Mouse (Mus musculus) heart, adult 11 months (tissue): ENCODE measurements at regions not wholly inside any gene's neighbourhood (a gene's known extent, or its start where the extent isn't known, plus 50 kb on each side); places are given as distances from the start of the nearest gene placed in this dataset.
"Not testable (repeated sequence)": the region's sequence is repeated elsewhere in the genome, so short reads cannot be mapped to it uniquely, and the experiment has no call there.

Source experiments
- DNase-seq: peaks from one replicate; pipeline ENCODE4 v3.0.0; 2022

DNA sequence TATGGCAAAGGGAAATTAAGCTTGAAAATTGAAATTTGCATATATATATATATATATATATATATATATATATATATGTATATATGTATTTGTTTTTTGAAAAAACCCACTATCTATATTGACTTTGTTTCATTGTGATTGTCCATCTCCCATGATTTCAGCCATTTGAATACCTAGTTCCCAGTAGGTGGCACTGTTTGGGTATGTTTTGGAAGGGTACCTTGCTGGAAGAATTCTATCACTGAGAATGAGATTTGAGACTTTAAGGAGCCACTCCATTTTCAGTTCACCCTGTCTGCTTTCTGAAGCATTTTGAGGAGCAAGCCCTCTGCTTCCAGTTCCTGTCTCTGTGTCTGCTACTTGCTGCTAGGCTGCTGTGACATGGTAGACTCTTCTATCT lies 72.8 kb upstream of the Ugt8a start:
- DNase-seq = no peak

DNA sequence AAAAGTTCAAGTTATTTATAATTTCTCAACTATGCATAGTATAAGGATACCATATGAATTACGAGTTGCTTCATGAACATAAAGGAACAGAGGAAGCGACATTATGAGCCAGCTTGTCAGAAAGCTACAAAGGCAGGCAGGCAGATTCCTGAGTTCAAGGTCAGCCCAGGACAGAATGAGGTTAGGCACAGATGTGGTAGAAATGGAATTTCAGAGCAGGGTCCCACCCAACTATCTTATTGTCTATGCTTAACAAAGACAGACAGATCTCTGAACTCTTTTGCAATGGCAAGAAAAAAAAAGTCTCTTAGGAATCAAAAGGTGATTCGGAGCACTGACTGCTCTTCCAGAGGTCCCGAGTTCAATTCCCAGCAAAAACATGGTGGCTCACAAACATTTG lies 77.7 kb upstream of the Ugt8a start:
- DNase-seq = no peak

- DNase-seq = no peak
Observed at GRCm38 (mm10) chr3:126044327-126044726, 105.9 kb upstream of the Ugt8a start.

GRCm38 (mm10) chr3:126044861-126045260 lies 106.4 kb upstream of the Ugt8a start:
- no peak for DNase-seq

- no peak for DNase-seq
Observed at GRCm38 (mm10) chr3:126045992-126046786, 107.8 kb upstream of the Ugt8a start.

DNA sequence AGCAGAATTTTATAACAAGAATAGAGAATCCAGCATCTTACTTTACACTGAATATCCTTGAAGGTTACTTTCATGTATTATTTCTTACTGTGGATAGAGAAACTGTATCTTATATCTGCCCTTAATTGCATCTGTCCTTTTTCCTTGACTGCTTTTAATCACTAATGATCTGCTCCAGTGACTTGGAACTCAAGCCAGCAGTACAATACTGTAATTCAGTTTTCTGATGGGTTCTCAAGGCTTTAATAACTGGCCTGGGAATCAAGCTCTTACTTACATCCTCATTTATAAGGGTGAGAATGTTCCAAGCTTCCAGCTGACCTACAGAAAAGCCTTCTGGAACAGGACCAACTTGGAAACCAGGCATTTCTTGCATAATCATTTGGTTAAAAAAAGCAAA lies 120.2 kb upstream of the Ugt8a start:
- DNase-seq = no peak

DNA sequence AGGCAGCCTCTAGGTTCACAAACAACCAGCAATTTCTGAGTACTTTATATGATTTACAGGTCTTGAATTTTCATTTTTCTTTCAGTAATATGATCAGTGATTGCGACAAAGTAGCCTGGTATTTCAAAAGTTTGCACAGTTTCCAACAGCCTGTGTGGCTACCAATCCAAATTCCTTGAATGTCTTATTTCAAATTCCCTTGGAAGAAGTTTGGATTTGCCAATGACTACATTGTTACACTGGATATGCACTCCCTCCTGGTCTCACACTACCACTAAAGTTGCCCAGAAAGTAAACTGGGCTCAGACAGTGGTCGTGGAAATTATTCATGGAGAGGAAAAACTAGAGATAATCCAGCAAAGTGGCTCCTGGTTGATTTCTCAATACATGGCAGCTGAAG lies 166.7 kb upstream of the Ugt8a start:
- no peak for DNase-seq

- no peak for DNase-seq
Observed at GRCm38 (mm10) chr3:126109371-126109770, 171.0 kb upstream of the Ugt8a start.

GRCm38 (mm10) chr3:126117849-126118248 lies 179.4 kb upstream of the Ugt8a start:
- DNase-seq = peak; percentile 91

- no peak for DNase-seq
Observed at GRCm38 (mm10) chr3:126122323-126123259, 184.2 kb upstream of the Ugt8a start.

DNA sequence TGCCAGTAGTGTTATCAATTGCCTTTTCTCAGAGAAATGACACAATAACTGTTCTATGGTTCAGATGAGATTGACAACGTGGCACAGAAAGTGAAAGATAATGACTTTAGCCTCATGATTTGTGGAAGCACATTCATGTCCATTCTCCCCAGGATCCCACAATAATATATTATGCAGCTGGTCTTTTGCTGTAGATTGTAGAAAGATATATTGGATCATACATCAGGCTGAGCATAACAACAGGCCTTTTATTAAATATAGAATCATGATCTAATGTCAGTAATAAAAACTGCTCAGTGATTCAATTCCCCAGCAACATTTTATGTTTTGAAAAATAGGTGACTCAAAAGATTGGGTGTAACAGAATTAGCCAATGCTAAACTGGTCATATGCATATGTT lies 196.9 kb upstream of the Arsj start:
- no peak for DNase-seq

DNA sequence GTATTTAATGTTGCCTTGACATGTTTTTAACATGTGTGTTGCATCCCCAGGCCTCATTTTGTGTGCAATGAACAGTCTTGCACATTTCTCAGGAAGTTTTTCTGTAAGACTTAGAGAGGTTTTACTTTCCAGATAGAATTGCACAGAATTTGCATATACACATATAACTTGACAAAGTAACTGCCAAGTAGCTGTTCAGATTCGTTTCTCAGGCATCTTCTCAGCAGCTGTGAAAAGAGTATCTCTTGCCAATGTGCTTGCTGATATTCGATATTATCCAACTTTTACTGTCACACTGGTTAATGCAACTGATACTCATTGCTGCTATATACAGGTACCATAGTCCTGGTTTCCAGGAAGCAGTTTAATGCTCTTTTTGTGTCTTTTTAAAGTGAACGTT lies 154.5 kb upstream of the Arsj start:
- DNase-seq = no peak

DNA sequence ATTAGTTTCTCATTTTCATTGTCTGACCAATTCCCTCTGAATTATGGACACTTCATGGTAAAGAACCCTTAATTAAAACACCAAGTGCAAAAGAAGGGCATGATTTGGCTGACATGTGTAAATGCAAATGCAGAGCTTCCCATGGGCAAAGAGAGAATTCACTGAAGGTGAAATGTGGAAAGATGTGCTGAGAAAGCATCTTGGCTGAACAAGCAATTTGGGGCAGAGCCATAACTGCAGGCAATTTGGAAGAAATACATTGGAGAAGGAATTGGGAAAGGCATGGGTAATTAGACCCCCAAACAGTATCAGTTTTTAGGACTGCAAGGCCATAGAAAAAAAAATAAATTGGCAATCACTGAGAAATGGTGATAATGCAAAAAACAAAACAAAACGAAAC lies 153.3 kb upstream of the Arsj start:
- no peak for DNase-seq

- no peak for DNase-seq
Observed at GRCm38 (mm10) chr3:126227575-126227974, 135.9 kb upstream of the Arsj start.

GRCm38 (mm10) chr3:126245834-126246233 lies 117.7 kb upstream of the Arsj start:
- no peak for DNase-seq

GRCm38 (mm10) chr3:126261270-126261669 lies 102.2 kb upstream of the Arsj start:
- DNase-seq = peak; percentile 42

GRCm38 (mm10) chr3:126272027-126272426 lies 91.5 kb upstream of the Arsj start:
- not testable (repeated sequence) for DNase-seq

GRCm38 (mm10) chr3:126273566-126273965 lies 89.9 kb upstream of the Arsj start:
- no peak for DNase-seq

DNA sequence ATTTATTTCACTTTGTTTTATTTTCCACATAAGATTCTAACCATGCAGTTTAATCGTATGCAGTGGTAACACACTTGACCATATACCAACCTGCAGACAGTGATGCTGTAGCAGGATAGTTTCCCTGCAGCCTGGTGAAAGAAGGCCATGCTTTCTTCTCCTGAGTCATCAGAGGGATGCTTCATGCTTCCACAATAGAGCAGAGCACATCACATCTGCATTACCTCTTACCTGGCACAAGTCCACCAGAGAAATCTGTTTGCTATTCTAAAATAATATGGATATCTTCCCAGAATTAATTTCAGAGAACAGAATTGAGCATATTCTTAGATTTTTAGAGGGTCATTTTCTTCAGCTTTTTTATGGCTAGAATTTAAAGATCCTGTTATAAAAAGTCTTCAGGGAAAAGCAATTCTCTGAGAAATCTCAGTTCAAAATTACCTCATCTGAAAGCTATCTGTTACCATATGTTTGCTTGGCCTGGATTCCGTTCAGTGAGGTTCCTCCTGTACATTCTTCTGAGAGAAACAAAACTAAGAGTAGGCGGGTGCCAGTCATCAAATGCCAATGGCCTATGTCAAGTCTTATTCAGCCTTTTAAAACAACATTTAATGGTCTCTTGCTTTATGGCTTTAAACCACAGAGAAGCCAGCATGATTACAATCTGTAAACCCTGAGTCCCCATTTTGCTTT lies 87.3 kb upstream of the Arsj start:
- DNase-seq = peak; percentile 65

DNA sequence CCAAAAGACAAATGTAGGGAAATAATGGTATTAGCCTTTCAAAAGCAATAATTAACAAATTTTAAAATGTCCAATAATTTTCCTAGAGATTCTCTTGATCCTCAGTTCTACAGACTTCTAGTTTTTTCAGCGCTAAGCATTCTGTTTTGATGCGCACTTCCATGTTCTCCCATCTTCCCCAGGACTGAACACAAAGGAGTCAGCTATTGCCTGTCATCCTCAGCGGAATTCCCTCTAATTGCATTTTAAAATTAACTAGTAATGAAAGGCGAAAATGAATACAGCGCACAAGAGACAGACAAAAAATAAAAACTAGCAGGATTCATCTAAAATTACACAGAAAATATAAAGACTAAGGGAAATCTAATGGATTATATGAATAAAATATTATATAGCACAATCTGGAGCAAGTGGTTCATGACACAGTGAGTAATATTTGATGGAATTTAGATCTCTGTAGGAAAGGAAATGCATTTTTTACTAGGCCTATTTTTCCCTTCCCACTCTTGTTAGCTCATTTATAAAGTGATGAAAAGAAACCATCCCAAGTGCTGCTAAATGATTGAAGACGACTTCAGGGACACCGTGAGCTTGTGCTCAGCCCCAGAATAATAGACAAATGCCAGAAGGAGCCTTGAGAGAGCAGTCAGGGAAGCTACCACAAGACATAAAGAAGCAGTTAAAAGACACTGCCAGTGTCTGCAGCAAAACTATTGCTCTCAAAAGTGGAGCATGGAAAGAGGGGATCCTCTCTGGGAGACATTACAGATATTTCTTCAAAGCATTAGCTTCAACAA lies 79.0 kb upstream of the Arsj start:
- DNase-seq = no peak

DNA sequence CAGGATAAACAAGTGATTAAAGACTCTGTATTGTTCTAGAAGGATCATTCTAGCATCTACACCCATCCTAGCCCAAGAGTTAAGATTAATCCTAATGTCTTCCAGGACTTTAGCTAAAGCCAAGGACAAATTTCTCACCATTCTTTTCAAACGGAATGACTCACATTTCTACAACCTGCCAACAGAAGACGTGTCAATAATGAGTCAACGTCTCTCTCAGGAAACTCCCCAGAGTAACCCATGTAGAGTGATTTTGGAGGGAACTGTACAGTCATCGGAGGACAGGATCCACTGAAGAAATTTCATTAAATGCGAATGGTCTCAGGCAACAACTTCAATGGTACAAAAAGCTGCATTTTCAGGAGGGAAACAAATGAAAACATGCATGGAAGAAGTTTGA lies 71.2 kb upstream of the Arsj start:
- no peak for DNase-seq

GRCm38 (mm10) chr3:126292830-126293229 lies 70.7 kb upstream of the Arsj start:
- no peak for DNase-seq

DNA sequence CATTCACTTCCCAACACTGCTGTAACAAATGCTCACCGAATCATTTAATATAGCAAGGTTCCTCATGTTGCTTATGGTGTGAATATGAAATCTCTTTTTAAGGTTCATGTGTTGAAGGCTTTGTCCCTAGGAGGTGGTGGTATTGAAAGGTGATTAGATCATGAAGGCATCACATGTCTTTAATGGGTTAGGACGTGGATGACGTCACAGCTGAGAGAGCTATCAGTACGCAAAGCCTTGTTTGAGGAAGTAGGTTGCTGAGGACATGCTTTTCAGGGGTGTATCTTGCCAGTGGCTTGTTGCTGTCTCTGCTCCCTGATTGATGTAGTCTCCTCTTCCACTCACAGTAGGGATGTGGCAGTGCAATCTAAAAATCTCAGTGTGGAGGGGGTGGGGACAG lies 69.8 kb upstream of the Arsj start:
- no peak for DNase-seq
